23 mouse cellular contexts compared by ENCODE assay signal in genomic region chr15:30958513-30958912, GRCm38 (mm10).
A peak's percentile ranks its signal among the peaks of the same experiment; 100 is the strongest.
DNase-seq lines count a peak whose midpoint lies in the region; ATAC-seq and TF ChIP-seq lines count a peak whose summit lies in the region.
"Had no signal": no experiment of that assay in that cellular context is flagged by ENCODE, and none has a peak within 500 bp of the region (broad histone marks: within the 10 kb centered on the region; RNA-seq: fewer than 3 reads in every experiment).

No protein-coding gene starts in this region.

- DNase-seq in cerebellum, postnatal 36 days: no peak
- DNase-seq in midbrain, embryonic 11.5 days (ENCODE audit: low spot score, missing footprints): peak; percentile 37
- DNase-seq in midbrain, postnatal 0 days (ENCODE audit: low spot score): no peak
- no peak for DNase-seq in neural tube, embryonic 10.5 days (ENCODE audit: extremely low spot score, low spot score)
- DNase-seq in brain, adult 2 months (ENCODE audit: low read depth, low spot score): peak; percentile 59
- DNase-seq in spleen, postnatal 36 days (ENCODE audit: low spot score in 2 of 2): no peak
- DNase-seq: adrenal gland, adult 2 months; adrenal gland, adult 8-10 months; adrenal gland, postnatal 10 days; adrenal gland, postnatal 14 days; adrenal gland, postnatal 25 days; adrenal gland, postnatal 36 days; B cell, adult 2 months; cerebellum, adult 11 months; cerebellum, adult 11-12 months; cerebellum, adult 18-20 months had no signal

- H3K4me2 ChIP-seq in midbrain, embryonic 11.5 days: no peak overlapping the region
- no peak overlapping the region for H3K4me2 ChIP-seq in midbrain, postnatal 0 days (ENCODE audit: low read depth, low read length, poor library complexity, severe bottlenecking)
- H3K4me2 ChIP-seq in neural tube, embryonic 14.5 days (ENCODE audit: low read depth, low read length): no peak overlapping the region

- ATAC-seq in cerebellum, adult (ENCODE audit: insufficient number of reproducible peaks, low FRiP score, low TSS enrichment): 0 out of 2 replicates have a peak, but pooled peaks have one; percentile 54
- ATAC-seq in midbrain, embryonic 11.5 days (ENCODE audit: low FRiP score): no peak
- ATAC-seq in midbrain, postnatal 0 days (ENCODE audit: low FRiP score): no peak
- peak; percentile 19; the same call in 1 of the 2 replicates for ATAC-seq in neural tube, embryonic 14.5 days (ENCODE audit: low read depth)
- ATAC-seq: activated CD4-positive, CD25-positive, alpha-beta regulatory T cell, adult 4 months; CD4-positive, CD25-positive, alpha-beta regulatory T cell, adult 4 months; Patski had no signal

- no peak overlapping the region for H3K27ac ChIP-seq in midbrain, embryonic 11.5 days (ENCODE audit: low read depth, low read length)
- no peak overlapping the region for H3K27ac ChIP-seq in midbrain, postnatal 0 days (ENCODE audit: low read depth, low read length)
- no peak overlapping the region for H3K27ac ChIP-seq in neural tube, embryonic 14.5 days (ENCODE audit: low read depth, low read length)

- no peak for TF ChIP-seq CTCF in midbrain, postnatal 0 days (IDR thresholded peaks at IDR 0.05)

- no peaks in the 10 kb centered on the region for H3K4me1 ChIP-seq in midbrain, embryonic 11.5 days (ENCODE audit: control insufficient read depth, insufficient read depth, low read length)
- H3K4me1 ChIP-seq in midbrain, postnatal 0 days (ENCODE audit: insufficient read depth, low read length): no peaks in the 10 kb centered on the region
- H3K4me1 ChIP-seq in neural tube, embryonic 14.5 days (ENCODE audit: control insufficient read depth, insufficient read depth, low read length): no peaks in the 10 kb centered on the region

- no peaks in the 10 kb centered on the region for H3K36me3 ChIP-seq in midbrain, embryonic 11.5 days (ENCODE audit: control insufficient read depth, insufficient read depth, low read length)
- no peaks in the 10 kb centered on the region for H3K36me3 ChIP-seq in midbrain, postnatal 0 days (ENCODE audit: insufficient read depth, low read length)
- no peaks in the 10 kb centered on the region for H3K36me3 ChIP-seq in neural tube, embryonic 14.5 days (ENCODE audit: control insufficient read depth, insufficient read depth, low read length)
- H3K36me3 ChIP-seq: G1E had no signal

- H3K27me3 ChIP-seq in midbrain, embryonic 11.5 days (ENCODE audit: control insufficient read depth, insufficient read depth, low read length): no peaks in the 10 kb centered on the region
- H3K27me3 ChIP-seq in midbrain, postnatal 0 days (ENCODE audit: insufficient read depth, low read length): no peaks in the 10 kb centered on the region
- no peaks in the 10 kb centered on the region for H3K27me3 ChIP-seq in neural tube, embryonic 14.5 days (ENCODE audit: control insufficient read depth, insufficient read depth, low read length)
- H3K27me3 ChIP-seq: CH12.LX, Patski had no signal

- H3K9me3 ChIP-seq in midbrain, embryonic 11.5 days (ENCODE audit: control insufficient read depth, low read length): no peaks in the 10 kb centered on the region
- no peaks in the 10 kb centered on the region for H3K9me3 ChIP-seq in midbrain, postnatal 0 days (ENCODE audit: low read length)
- no peaks in the 10 kb centered on the region for H3K9me3 ChIP-seq in neural tube, embryonic 14.5 days (ENCODE audit: control insufficient read depth, low read length)
- H3K9me3 ChIP-seq: G1E had no signal

- no peak overlapping the region for H3K9ac ChIP-seq in midbrain, embryonic 11.5 days (ENCODE audit: low read length)
- no peak overlapping the region for H3K9ac ChIP-seq in midbrain, postnatal 0 days (replicated peaks; ENCODE audit: low read length, poor library complexity, severe bottlenecking)
- no peak overlapping the region for H3K9ac ChIP-seq in neural tube, embryonic 14.5 days (replicated peaks; ENCODE audit: low read depth, low read length)

- H3K4me3 ChIP-seq in midbrain, embryonic 11.5 days (ENCODE audit: low read depth, low read length): no peak overlapping the region
- H3K4me3 ChIP-seq in midbrain, postnatal 0 days (ENCODE audit: low read depth, low read length): no peak overlapping the region
- no peak overlapping the region for H3K4me3 ChIP-seq in neural tube, embryonic 14.5 days (ENCODE audit: low read depth, low read length)

- 94% methylated on average over 4 of the region's 4 CpGs for WGBS in midbrain, embryonic 11.5 days
- WGBS in midbrain, postnatal 0 days: 92% methylated on average over 4 of the region's 4 CpGs
- WGBS in neural tube, embryonic 14.5 days: 77% methylated on average over 4 of the region's 4 CpGs

Comparison
In these comparisons a context has a peak if more than half of its experiments do, and no peak if none do; other contexts are left out.
1. DNase-seq: peak in midbrain, embryonic 11.5 days (single experiment) and brain, adult 2 months (single experiment); none in cerebellum, postnatal 36 days (0 of 2), midbrain, postnatal 0 days (single experiment), neural tube, embryonic 10.5 days (single experiment) and spleen, postnatal 36 days (0 of 2).
2. ATAC-seq: peak in cerebellum, adult (single experiment) and neural tube, embryonic 14.5 days (single experiment); none in midbrain, embryonic 11.5 days (single experiment) and midbrain, postnatal 0 days (single experiment).